In the genomic region with DNA sequence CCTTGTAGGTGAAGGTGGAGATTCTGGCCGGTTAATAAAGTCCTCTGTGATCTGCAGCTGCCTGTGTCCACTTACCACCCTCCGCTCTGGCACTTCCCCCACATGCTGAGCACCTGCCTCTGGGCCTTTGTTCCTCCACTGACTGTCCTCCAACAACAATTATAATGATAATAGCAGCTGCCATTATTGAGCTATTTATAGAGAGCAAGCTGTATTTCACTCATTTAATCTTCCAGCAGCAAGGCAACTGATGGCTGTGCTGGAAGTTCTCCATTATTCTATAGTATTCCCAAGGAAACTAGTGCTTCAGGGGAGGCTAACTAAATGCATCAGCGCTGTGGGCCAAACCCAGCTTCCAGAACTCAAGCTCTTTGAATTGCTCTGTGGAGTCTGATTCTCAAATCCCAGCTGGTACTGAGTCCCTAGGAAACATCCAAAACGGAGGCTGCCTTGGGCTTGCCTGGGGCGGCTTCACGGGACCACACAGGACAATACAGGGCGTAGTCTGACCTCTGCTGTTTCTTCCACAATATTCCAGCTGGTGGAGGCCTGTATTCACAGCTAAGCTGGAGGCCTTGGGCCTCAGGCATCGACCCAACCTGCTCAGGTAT, we compare ENCODE assay signal across 10 mouse cellular contexts.
A peak's percentile ranks its signal among the peaks of the same experiment; 100 is the strongest.
DNase-seq lines count a peak whose midpoint lies in the region; ATAC-seq lines count a peak whose summit lies in the region.
"Had no signal": no experiment of that assay in that cellular context is flagged by ENCODE, and none has a peak within 500 bp of the region (broad histone marks: within the 10 kb centered on the region; RNA-seq: fewer than 3 reads in every experiment).

No protein-coding gene starts in this region.

- no peak overlapping the region for H3K4me3 ChIP-seq in heart, embryonic 13.5 days
- no peak overlapping the region for H3K4me3 ChIP-seq in heart, embryonic 11.5 days (ENCODE audit: low read depth, low read length)
- H3K4me3 ChIP-seq in hindbrain, embryonic 11.5 days (ENCODE audit: low read depth, low read length) = no peak overlapping the region
- H3K4me3 ChIP-seq: layer of hippocampus, adult 2 months had no signal

- H3K27ac ChIP-seq in heart, embryonic 13.5 days (replicated peaks) = no peak overlapping the region
- no peak overlapping the region for H3K27ac ChIP-seq in heart, embryonic 11.5 days (ENCODE audit: low read depth, low read length)
- H3K27ac ChIP-seq in hindbrain, embryonic 11.5 days (ENCODE audit: low read depth, low read length) = peak overlapping the region; percentile 2
- H3K27ac ChIP-seq: layer of hippocampus, adult 2 months had no signal

- H3K9ac ChIP-seq in heart, embryonic 13.5 days = 0 out of 2 replicates have a peak overlapping the region, but pooled peaks have one; percentile 19
- no peak overlapping the region for H3K9ac ChIP-seq in heart, embryonic 11.5 days (ENCODE audit: low read depth, low read length)
- no peak overlapping the region for H3K9ac ChIP-seq in hindbrain, embryonic 11.5 days (ENCODE audit: low read depth, low read length)

- peaks cover 14% of the 10 kb centered on the region for H3K27me3 ChIP-seq in heart, embryonic 13.5 days (replicated peaks)
- H3K27me3 ChIP-seq in heart, embryonic 11.5 days (ENCODE audit: control insufficient read depth, insufficient read depth, low read length) = no peaks in the 10 kb centered on the region; the same call in none of the 2 replicates
- no peaks in the 10 kb centered on the region for H3K27me3 ChIP-seq in hindbrain, embryonic 11.5 days (ENCODE audit: control insufficient read depth, insufficient read depth, low read length)

- peak; percentile 21 for DNase-seq in brain, adult 2 months (ENCODE audit: low read depth, low spot score)
- DNase-seq in hindbrain, embryonic 11.5 days (ENCODE audit: low spot score) = peak; percentile 48
- DNase-seq in neural tube, embryonic 10.5 days (ENCODE audit: extremely low spot score, low spot score) = peak; percentile 17
- DNase-seq in spleen, postnatal 4 days (ENCODE audit: low spot score in 2 of 2) = no peak
- DNase-seq in urinary bladder, postnatal 4 days (ENCODE audit: low spot score in 2 of 2) = no peak
- no peak for DNase-seq in cerebellum, postnatal 36 days
- DNase-seq: cerebellum, adult 2 months had no signal

- 34% methylated on average over 8 of the region's 8 CpGs for whole genome bisulfite sequencing in heart, embryonic 13.5 days
- 33% methylated on average over 8 of the region's 8 CpGs for WGBS in heart, embryonic 11.5 days (ENCODE audit: insufficient replicate concordance)
- 11% methylated on average over 8 of the region's 8 CpGs for WGBS in hindbrain, embryonic 11.5 days

- H3K36me3 ChIP-seq in heart, embryonic 13.5 days = no peaks in the 10 kb centered on the region
- no peaks in the 10 kb centered on the region for H3K36me3 ChIP-seq in heart, embryonic 11.5 days (ENCODE audit: control insufficient read depth, insufficient read depth, low read length)
- H3K36me3 ChIP-seq in hindbrain, embryonic 11.5 days (ENCODE audit: control insufficient read depth, insufficient read depth, low read length) = no peaks in the 10 kb centered on the region

- H3K4me1 ChIP-seq in heart, embryonic 13.5 days = peaks cover 8% of the 10 kb centered on the region
- H3K4me1 ChIP-seq in heart, embryonic 11.5 days (ENCODE audit: control insufficient read depth, insufficient read depth, low read length) = no peaks in the 10 kb centered on the region
- H3K4me1 ChIP-seq in hindbrain, embryonic 11.5 days (replicated peaks; ENCODE audit: control insufficient read depth, insufficient read depth, low read length) = 0 out of 2 replicates have a peak, but pooled peaks cover 7% of the 10 kb centered on the region

- no peak; the same call in 1 of the 2 replicates for ATAC-seq in heart, embryonic 13.5 days (ENCODE audit: extremely low read depth, insufficient number of reproducible peaks, low FRiP score, low TSS enrichment)
- no peak for ATAC-seq in heart, embryonic 11.5 days (replicated peaks; ENCODE audit: insufficient number of reproducible peaks, low FRiP score, low TSS enrichment)
- peak; percentile 63 for ATAC-seq in hindbrain, embryonic 11.5 days (ENCODE audit: low FRiP score)

- no peak overlapping the region for H3K4me2 ChIP-seq in heart, embryonic 13.5 days
- H3K4me2 ChIP-seq in heart, embryonic 11.5 days = no peak overlapping the region
- no peak overlapping the region for H3K4me2 ChIP-seq in hindbrain, embryonic 11.5 days (replicated peaks; ENCODE audit: low read depth, low read length)

- no peaks in the 10 kb centered on the region for H3K9me3 ChIP-seq in heart, embryonic 13.5 days
- H3K9me3 ChIP-seq in heart, embryonic 11.5 days (replicated peaks; ENCODE audit: control insufficient read depth, low read length) = no peaks in the 10 kb centered on the region
- H3K9me3 ChIP-seq in hindbrain, embryonic 11.5 days (ENCODE audit: control insufficient read depth, low read length) = no peaks in the 10 kb centered on the region

Comparison
In these comparisons a context has a peak if more than half of its experiments do, and no peak if none do; other contexts are left out.
1. DNase-seq: peak in brain, adult 2 months (single experiment), hindbrain, embryonic 11.5 days (single experiment) and neural tube, embryonic 10.5 days (single experiment); none in spleen, postnatal 4 days (0 of 2), urinary bladder, postnatal 4 days (0 of 2) and cerebellum, postnatal 36 days (0 of 2).